Mouse (Mus musculus) lung, postnatal 0 days (tissue): Measurements from ENCODE around the gene A4galt. TPM values are rescaled to one million over a fixed set of nuclear protein-coding genes. Genes with fewer than 3 reads are reported as not detected.

ENCODE experiments used
- ATAC-seq: fragments of 200-750 bp; cut with Nextera tagmentation; 2 replicates; pipeline ENCODE4 v1.8.0; 2017; ENCODE audit warnings: moderate library complexity
- DNase-seq: peaks from one replicate; pipeline ENCODE4 v3.0.0-alpha.2; 2016; ENCODE audit warnings: low spot score
- H3K27ac ChIP-seq: fragments of 300-500 bp; sonication (generic); 2 replicates; pipeline ENCODE4 v1.5.1; 2014; ENCODE audit warnings: antibody characterized with exemption, mild to moderate bottlenecking, low read length, mixed read lengths
- H3K27me3 ChIP-seq: fragments of 300-500 bp; sonication (generic); replicated peaks from 2 replicates; pipeline ENCODE4 v1.6.1; 2014; ENCODE audit warnings: low read length, mixed read lengths; ENCODE audit not compliant: insufficient read depth
- H3K36me3 ChIP-seq: fragments of 300-500 bp; sonication (generic); 2 replicates; pipeline ENCODE4 v1.6.1; 2014; ENCODE audit warnings: low read length, mixed read lengths; ENCODE audit not compliant: insufficient read depth
- H3K4me1 ChIP-seq: fragments of 300-500 bp; sonication (generic); 2 replicates; pipeline ENCODE4 v1.6.1; 2014; ENCODE audit warnings: antibody characterized with exemption, low read depth, low read length, mixed read lengths; ENCODE audit not compliant: insufficient read depth
- H3K4me2 ChIP-seq: fragments of 300-500 bp; sonication (generic); replicated peaks from 2 replicates; pipeline ENCODE4 v1.6.1; 2014; ENCODE audit warnings: low read depth, mild to moderate bottlenecking, low read length, moderate library complexity, mixed read lengths
- H3K4me3 ChIP-seq: fragments of 300-500 bp; sonication (generic); 2 replicates; pipeline ENCODE4 v1.5.1; 2014; ENCODE audit warnings: low read depth, low read length
- H3K9ac ChIP-seq: fragments of 300-500 bp; sonication (generic); replicated peaks from 2 replicates; pipeline ENCODE4 v1.6.1; 2014; ENCODE audit warnings: low read depth, mild to moderate bottlenecking
- H3K9me3 ChIP-seq: fragments of 300-500 bp; sonication (generic); 2 replicates; pipeline ENCODE4 v1.6.1; 2016; ENCODE audit warnings: low read length, mixed read lengths
- CTCF ChIP-seq: IDR thresholded peaks from 2 replicates; pipeline ENCODE4 v1.5.1; 2016; ENCODE audit warnings: antibody characterized with exemption, mild to moderate bottlenecking
- EP300 ChIP-seq: IDR thresholded peaks from 2 replicates; pipeline ENCODE4 v1.6.1; 2016; ENCODE audit warnings: antibody characterized with exemption, mild to moderate bottlenecking, control low read depth
- WGBS: fragments of 180-500 bp; shearing (Covaris S2); extraction: QIAGEN DNeasy Blood & Tissue Kit; methylation state at CpG from one replicate; pipeline ENCODE4 v1.1.7; 2014; 5-methylcytosine and 5-hydroxymethylcytosine counted together
- polyA plus RNA-seq: library from polyadenylated mRNA; unstranded; fragments of >200 nt; fragmentation: Nextera tagmentation; extraction: Ambion mirVana; gene quantifications from 2 replicates; pipeline ENCODE4 v1.2.1, GENCODE M21; 2015

A4galt gene
- polyA plus RNA-seq, 1 experiment from 2014 or later, result 16.0 TPM

DNA sequence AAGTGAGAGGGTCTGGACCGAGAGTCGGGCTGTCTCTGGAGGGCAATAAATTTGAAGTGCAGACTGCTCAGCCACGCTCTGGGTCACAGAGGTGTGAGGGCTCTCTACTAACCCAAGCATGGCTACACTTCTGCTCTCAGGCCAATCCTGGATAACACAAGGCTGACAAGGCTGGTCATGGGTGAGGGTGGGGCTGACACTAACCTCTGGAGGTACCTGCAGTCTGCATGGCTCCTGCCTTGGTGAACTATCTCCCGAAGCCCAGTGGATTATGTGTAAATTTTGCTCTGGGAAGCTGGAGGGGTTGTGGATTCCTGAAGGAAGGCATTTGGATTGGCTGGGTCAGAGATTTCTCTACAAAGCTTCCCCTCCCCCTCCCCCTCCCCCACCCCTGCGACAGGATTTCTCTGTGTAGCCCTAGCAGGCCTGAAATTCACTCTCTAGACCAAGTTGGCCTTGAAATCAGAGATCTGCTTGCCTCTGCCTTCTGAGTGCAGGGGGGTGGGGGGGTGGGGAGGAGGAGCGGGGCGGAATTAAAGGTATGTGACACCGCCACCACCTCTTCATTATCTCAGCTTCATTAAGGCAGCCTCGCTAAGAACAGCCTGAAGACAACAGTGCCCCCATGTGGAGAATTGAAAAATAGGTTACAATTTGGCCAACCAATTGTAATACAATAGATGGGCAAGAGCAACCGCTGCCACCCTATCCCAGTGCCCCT is 46.7 kb downstream of the A4galt start:
- no peak overlapping the region for H3K4me2 ChIP-seq
- no peak overlapping the region for H3K9ac ChIP-seq
- no peak overlapping the region for H3K27ac ChIP-seq
- DNase-seq (peak; percentile 81), ATAC-seq (peak; percentile 57)
- no peaks in the 10 kb centered on the region for H3K36me3 ChIP-seq
- no peak overlapping the region for H3K4me3 ChIP-seq
- TF ChIP-seq EP300, result no peak
- peak; percentile 82 for TF ChIP-seq CTCF
- H3K9me3 ChIP-seq, result no peaks in the 10 kb centered on the region
- WGBS, result 36% methylated on average over 7 of the region's 10 CpGs
- no peaks in the 10 kb centered on the region for H3K27me3 ChIP-seq
- H3K4me1 ChIP-seq, result no peaks in the 10 kb centered on the region; the same call in 1 of the 2 replicates

DNA sequence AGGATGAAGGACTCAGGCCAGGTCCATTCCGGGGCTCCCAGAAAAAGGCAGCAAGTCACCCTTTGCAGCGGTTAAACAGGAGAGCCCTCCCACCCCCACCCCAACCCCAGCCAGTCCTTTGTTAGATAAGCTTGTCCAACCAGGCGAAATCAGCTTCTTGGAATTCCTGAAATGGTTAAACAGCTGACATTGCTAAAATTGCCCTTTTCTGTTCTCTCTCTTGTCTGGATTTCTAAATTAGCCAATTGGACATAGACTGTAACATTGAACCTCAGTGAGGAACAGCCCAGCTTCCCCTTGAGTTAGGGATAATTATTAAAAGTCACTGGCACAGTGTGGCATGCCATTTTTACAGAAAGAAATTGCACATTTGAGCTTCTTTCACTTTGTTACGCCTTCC is 49.2 kb downstream of the A4galt start:
- DNase-seq (no peak), ATAC-seq (no peak)
- Histone ChIP-seq H3K9me3 (no peaks in the 10 kb centered on the region), H3K27ac (no peak overlapping the region), H3K27me3 (no peaks in the 10 kb centered on the region), H3K4me1 (no peaks in the 10 kb centered on the region), H3K4me3 (no peak overlapping the region), H3K4me2 (no peak overlapping the region), H3K9ac (no peak overlapping the region), H3K36me3 (no peaks in the 10 kb centered on the region)
- TF ChIP-seq CTCF, result no peak
- TF ChIP-seq EP300, result no peak
- whole genome bisulfite sequencing, result 57% methylated on average over 4 of the region's 4 CpGs

DNA sequence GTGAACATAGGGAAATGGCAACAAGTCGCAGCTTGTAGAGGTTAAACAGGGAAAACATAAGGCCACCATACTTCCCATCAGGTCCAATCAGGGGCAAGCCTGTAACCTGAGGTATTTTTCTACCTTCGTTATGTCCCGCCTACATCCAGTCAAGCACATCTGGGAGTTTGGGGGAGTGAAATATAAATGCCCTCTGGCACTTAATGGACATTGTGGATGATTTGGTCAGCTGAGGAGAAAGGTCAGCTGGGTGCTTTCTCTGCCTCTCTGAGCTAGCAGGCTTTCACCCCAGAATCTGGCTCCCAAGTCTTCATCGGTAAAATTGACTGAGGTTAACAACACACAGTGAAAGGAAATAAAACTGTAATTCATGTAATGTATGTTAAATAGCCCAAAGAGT is 58.2 kb downstream of the A4galt start:
- Histone ChIP-seq H3K4me2 (no peak overlapping the region), H3K9me3 (no peaks in the 10 kb centered on the region), H3K4me3 (no peak overlapping the region), H3K27me3 (no peaks in the 10 kb centered on the region), H3K36me3 (no peaks in the 10 kb centered on the region), H3K9ac (no peak overlapping the region), H3K27ac (no peak overlapping the region), H3K4me1 (no peaks in the 10 kb centered on the region)
- WGBS, result 95% methylated on average over 4 of the region's 4 CpGs
- DNase-seq (no peak), ATAC-seq (no peak)
- TF ChIP-seq CTCF (no peak), EP300 (no peak)

DNA sequence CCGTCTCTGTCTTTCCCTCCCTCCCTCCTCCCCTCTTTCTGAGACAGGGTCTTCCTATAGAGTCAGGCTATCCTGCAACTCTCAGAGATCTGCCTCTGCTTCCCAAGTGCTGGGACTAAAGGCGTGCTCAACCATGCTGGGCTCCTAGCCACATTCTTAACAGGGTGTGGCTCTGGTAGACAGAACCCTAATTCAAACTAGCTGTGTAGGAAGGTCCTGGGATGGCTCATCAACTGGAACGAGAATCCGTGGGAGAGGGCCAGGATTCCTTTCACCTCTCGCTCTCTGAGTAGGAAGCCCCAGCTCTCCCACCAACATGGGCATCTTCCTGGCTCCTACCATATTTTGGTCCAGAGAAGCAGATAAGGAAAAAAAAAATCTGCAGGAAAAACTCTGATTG is 69.2 kb downstream of the A4galt start:
- 65% methylated on average over 5 of the region's 5 CpGs for WGBS
- no peak overlapping the region for H3K4me3 ChIP-seq
- H3K9me3 ChIP-seq, result no peaks in the 10 kb centered on the region
- H3K4me2 ChIP-seq, result no peak overlapping the region
- no peak overlapping the region for H3K9ac ChIP-seq
- peak; percentile 31 for DNase-seq
- no peaks in the 10 kb centered on the region for H3K4me1 ChIP-seq
- no peak overlapping the region for H3K27ac ChIP-seq
- no peaks in the 10 kb centered on the region for H3K27me3 ChIP-seq
- no peak for ATAC-seq
- no peak for TF ChIP-seq CTCF
- no peak for TF ChIP-seq EP300
- H3K36me3 ChIP-seq, result no peaks in the 10 kb centered on the region

DNA sequence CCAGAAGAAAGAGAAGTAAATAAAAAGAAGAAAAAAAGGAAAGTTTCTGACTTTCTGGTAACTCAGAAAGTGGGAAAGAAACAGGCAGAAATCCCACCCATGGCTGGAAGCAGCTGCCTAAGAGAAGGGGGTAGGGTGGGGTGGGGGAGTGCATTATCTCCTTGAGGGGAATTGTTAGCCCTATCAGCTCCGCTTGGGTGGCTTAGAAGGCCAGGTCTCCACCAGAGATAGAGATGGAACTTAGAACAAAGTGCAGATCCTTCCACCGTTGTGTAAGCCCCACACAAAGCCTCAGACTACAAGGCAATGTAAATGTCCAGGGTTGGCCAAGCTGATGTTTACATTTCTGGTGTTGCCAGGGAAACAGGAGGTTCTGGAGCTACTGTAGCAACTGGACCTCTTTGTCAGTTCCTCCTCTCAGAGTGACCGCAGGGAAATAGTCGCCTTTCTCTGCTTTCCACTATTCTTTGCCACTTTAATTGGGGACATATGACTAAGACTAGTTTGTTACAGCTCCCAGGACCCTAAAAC is 69.7 kb downstream of the A4galt start:
- ATAC-seq (0 out of 2 replicates have a peak, but pooled peaks have one; percentile 35), DNase-seq (peak; percentile 38)
- Histone ChIP-seq H3K9me3 (no peaks in the 10 kb centered on the region), H3K9ac (no peak overlapping the region), H3K27me3 (no peaks in the 10 kb centered on the region), H3K4me3 (no peak overlapping the region), H3K4me1 (no peaks in the 10 kb centered on the region), H3K4me2 (no peak overlapping the region), H3K27ac (no peak overlapping the region), H3K36me3 (no peaks in the 10 kb centered on the region)
- no peak for TF ChIP-seq CTCF
- no peak for TF ChIP-seq EP300
- 44% methylated on average over 4 of the region's 4 CpGs for WGBS

DNA sequence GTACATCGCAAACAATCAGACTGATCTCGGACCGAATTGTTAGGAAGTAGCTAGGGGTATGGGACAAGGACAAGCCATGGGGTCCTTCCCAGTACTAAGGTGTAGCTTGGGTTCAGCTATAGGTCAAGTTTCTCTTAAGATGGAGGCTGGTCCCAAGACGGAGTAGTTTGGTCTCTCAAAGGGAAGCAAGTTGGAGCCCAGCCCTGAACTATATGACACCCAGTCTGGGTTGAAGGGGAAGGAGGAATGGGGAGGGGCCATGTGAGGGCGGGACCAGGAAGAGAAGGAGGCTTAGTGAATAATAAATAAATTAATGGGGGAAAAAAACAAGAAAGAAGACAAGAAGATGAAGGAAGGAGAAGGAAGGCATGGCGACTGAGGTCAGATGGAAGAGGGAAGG is 71.6 kb downstream of the A4galt start:
- Histone ChIP-seq H3K27me3 (no peaks in the 10 kb centered on the region), H3K36me3 (no peaks in the 10 kb centered on the region), H3K9me3 (no peaks in the 10 kb centered on the region), H3K27ac (no peak overlapping the region), H3K4me1 (no peaks in the 10 kb centered on the region), H3K4me2 (no peak overlapping the region), H3K4me3 (no peak overlapping the region), H3K9ac (no peak overlapping the region)
- 78% methylated on average over 6 of the region's 6 CpGs for WGBS
- ATAC-seq, result no peak
- no peak for DNase-seq
- TF ChIP-seq EP300 (no peak), CTCF (no peak)

Other genes with a start within 250 kb of the A4galt start
- 6.3 and 6.5 TPM in 2 replicates for gene Nfam1, start 218.5 kb downstream of the A4galt start, polyA plus RNA-seq
- gene Serhl, start 162.3 kb downstream of the A4galt start, polyA plus RNA-seq, result 50.9 and 53.9 TPM in 2 replicates
- gene Rrp7a, start 129.0 kb downstream of the A4galt start, polyA plus RNA-seq, result 38.2 and 40.2 TPM in 2 replicates
- gene Poldip3, start 102.4 kb downstream of the A4galt start, polyA plus RNA-seq, result 77.0 and 78.8 TPM in 2 replicates
- 170 and 183 TPM in 2 replicates for gene Cyb5r3, start 79.2 kb downstream of the A4galt start, polyA plus RNA-seq
- 41.1 and 44.2 TPM in 2 replicates for gene Arfgap3, start 98.5 kb upstream of the A4galt start, polyA plus RNA-seq
- gene Pacsin2, start 212.8 kb upstream of the A4galt start, polyA plus RNA-seq, result 46.7 and 51.7 TPM in 2 replicates